Mouse (Mus musculus) left cerebral cortex, postnatal 14 days (tissue): Measurements from ENCODE around the gene Trnp1. TPM values are rescaled to one million over a fixed set of nuclear protein-coding genes. Genes with fewer than 3 reads are reported as not detected.
"Not testable (repeated sequence)": the region's sequence is repeated elsewhere in the genome, so short reads cannot be mapped to it uniquely, and the experiment has no call there.

ENCODE experiments used
- DNase-seq, 2 experiments: peaks; one replicate each; pipeline ENCODE4 v3.0.0; 2021 to 2022; ENCODE audit warnings: low spot score in 2 of 2, mixed read lengths in 1 of 2
- intact Hi-C: fragments of 180-260 bp; cut with DNase I; formaldehyde crosslinking; loops from one replicate; pipeline ENCODE4 v1.15.1; 2025
- long read RNA-seq, 2 experiments: library from polyadenylated mRNA; stranded (forward); transcript quantifications; one replicate each; pipeline ENCODE4 v2.0.0; 2021
- total RNA-seq, 2 experiments: library from RNA; stranded (reverse); gene quantifications; 2 replicates each; pipeline ENCODE4 v1.2.3; 2021

Gene Trnp1
- total RNA-seq = 100 to 1,000 TPM; 150 to 170 TPM
- long read RNA-seq, experiment 1, transcript Trnp1-201 (3 exons, 687 nt) = minor isoform, 14 of 232 reads
- long read RNA-seq, experiment 1, transcript Trnp1-202 (2 exons, 1,654 nt) = major isoform, 207 of 232 reads
- long read RNA-seq, experiment 1, partial matches to known transcripts = 1 of 232 reads
- long read RNA-seq, experiment 1, other reads (novel, unspliced or antisense) = 10 of 232 reads
- long read RNA-seq, experiment 2, transcript Trnp1-202 (2 exons, 1,654 nt) = major isoform, 150 of 174 reads
- long read RNA-seq, experiment 2, transcript Trnp1-201 (3 exons, 687 nt) = minor isoform, 13 of 174 reads
- long read RNA-seq, experiment 2, partial matches to known transcripts = 1 of 174 reads
- long read RNA-seq, experiment 2, other reads (novel, unspliced or antisense) = 10 of 174 reads

GRCm38 (mm10) chr4:133498160-133498724 lies at the start of gene Trnp1:
Gene Trnp1, minus strand, starts transcription at chr4:133498550.
- intact Hi-C loops = no loop called here
- peak; percentile 91 to 94 for DNase-seq

DNA sequence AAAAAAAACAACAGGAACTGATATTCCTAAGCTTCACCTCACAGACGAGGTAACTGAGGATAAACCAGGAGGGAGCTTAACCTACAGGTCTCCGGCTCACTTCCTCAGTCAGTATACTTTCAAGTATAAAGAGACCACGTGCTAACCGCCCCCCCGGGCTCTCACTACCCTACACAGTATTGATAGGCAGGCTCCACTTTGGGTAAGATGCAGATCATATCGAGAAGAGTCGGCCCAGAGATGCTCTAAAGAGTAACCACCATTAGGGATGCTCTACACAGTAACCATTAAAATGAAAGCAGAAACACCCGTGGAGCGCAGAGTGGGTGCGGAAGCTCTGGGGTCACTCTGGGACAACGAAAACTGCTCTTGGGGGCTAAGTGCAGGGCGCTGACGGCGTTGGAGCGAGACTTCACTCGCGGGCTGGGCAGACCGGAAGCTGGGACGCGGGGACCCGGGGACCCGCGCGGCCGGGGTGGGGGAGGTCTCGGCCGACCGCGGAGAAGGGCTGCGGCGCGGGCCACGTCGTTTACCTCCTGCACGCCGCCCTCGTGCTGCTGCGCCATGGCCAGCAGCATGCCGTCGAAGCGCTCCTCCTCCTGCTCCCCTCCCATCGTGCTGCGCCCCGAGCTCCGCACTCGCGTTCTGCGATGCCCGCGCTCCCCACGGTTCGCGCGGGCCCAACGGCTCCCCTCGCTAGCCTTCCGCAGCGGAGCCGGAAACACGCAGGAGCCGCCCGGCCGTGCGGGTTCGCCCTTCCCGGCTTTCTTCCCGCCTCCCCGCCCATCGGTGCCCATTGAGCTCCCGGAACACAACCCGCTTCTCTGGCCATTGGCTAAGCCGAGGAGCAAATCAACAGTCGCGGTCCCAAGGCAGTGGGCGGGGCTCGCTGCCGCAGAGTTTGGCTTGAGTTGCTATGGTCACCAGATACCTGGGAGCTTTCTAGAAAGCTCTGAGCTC lies 47.2 kb upstream of the Trnp1 start, which contains the start of gene Nudc:
Gene Nudc, minus strand, starts transcription at position 725 of the 960 bp plus-strand sequence.
- DNase-seq = peak; percentile 96
- intact Hi-C loops = no loop called here

DNA sequence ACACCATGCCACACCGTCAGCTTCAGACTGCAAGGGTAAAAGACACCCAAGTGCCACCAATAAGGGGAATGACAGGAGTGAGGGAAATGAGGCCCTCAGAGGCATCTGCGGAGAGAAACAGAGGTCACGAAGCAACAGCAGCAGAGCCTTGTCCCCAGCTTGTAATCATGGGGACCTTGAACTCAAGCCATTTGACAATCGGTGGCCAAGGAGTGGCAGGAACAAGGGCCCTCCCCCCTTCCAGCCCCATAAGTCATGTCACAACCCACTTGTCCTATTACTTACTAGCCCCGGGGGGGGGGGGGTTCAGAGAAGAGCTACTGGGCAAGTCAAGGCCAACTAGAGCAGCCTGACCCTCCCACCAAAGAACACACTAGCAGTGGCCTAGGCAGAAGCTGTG lies 38.3 kb upstream of the Trnp1 start:
- DNase-seq = no peak
- intact Hi-C loops = no loop called here

GRCm38 (mm10) chr4:133536081-133536480 lies 37.7 kb upstream of the Trnp1 start:
- no peak for DNase-seq
- intact Hi-C loops = no loop called here

DNA sequence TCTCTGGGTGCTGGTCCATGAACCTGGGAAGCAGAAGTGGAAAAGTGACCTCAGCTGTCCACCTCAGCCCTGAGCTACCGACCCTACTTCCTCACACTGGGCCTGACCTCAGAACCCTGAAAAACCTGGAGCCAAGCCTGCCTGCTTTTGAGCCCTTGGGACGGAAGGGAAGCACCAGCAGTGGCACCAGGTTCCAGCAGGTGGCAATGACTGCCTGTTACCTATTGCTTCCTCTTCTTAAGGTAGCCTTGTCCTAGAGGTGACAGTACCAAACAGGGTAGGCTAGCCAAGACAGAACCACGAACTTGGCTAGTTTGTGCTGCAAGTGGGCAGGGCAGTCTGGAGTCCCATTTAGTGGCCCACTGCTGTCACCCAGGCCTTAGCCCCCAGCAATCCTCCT lies 34.4 kb upstream of the Trnp1 start:
- intact Hi-C loops = no loop called here
- no peak for DNase-seq

- no peak for DNase-seq
- intact Hi-C loops = no loop called here
Observed at GRCm38 (mm10) chr4:133527788-133528187, 29.4 kb upstream of the Trnp1 start.

DNA sequence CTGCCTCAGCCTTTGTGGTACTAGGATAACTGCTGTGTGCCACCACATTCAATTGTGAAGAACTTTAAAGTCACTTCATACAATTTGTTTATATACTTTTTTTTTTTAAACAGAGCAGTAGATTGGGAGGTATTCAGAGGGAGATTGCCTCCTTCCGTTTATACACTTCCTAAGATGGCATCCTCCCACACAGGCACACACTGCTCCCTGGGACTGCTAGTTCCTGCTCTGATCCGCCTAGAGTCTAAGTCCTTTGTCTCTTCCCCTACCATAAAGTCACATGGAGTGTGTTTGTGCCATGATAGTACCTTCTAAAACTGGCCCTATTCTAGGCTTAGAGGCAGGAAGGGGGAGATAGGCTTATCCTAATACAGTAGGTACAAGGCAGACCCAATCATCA lies 23.2 kb upstream of the Trnp1 start:
- DNase-seq = no peak
- intact Hi-C loops = no loop called here

- intact Hi-C loops = no loop called here
- no peak for DNase-seq
Observed at GRCm38 (mm10) chr4:133519369-133519665, 21.0 kb upstream of the Trnp1 start.

DNA sequence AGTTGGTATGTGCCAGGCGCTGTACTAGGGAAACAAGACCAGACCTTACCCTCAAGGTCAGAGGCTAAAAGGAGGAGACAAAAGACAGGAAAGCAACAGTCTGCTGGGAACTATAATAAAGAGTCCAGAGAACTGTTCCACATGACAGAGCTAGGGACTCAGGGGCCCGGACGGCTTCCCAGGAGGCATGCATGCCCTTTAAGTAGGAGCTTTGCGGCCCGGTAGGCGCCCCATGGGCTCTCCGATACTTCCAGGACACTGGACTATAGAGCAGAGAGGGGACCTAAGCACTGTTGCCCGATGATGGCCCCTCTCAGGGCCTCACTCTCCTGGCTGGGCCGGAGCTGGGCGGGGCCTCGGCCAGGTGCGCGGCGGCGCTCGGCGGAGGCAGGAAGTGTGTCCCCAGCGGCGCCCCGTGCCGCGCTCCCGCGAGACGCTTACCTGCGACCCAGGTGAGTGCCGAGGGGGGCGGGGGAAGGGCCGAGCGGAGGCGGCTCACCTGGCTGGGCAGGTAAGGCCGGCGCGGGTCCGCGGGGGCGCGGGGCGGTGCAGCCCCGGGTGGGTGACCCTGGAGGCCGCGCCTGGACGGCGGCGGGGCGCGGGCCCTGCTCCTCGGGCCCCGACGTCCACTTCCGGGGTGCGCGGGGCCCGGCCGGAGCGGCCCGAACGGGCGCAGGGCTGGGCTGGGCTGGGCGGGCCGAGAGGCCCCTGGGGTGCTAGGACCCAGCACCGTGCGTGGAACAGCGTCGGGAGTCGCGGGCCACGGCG lies 20.4 kb upstream of the Trnp1 start, which contains the start of gene Kdf1:
Gene Kdf1, plus strand, starts transcription at position 363 of the 768 bp plus-strand sequence.
- intact Hi-C loops = no loop called here
- no peak for DNase-seq

GRCm38 (mm10) chr4:133512972-133513371 lies 14.6 kb upstream of the Trnp1 start:
- intact Hi-C loops = loop anchor here (5.0 kb wide), 1 partner anchor 91 kb away; no protein-coding TSS in a partner anchor
- DNase-seq = peak; percentile 85 to 88

DNA sequence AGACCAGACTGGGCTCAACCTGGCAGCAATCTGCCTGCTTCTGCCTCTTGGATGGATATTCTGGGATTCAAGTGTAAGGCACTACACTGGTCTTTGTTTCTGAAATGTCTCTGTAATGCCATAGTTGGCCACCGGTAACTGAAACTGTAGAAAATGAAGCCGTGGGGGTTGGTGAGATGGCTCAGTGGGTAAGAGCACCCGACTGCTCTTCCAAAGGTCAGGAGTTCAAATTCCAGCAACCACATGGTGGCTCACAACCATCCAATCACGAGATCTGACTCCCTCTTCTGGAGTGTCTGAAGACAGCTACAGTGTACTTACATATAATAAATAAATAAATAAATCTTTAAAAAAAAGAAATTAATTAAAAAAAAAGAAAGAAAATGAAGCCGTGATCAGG lies 14.2 kb upstream of the Trnp1 start:
- not testable (repeated sequence) for DNase-seq
- intact Hi-C loops = loop anchor here (5.0 kb wide), 1 partner anchor 90 kb away; no protein-coding TSS in a partner anchor

DNA sequence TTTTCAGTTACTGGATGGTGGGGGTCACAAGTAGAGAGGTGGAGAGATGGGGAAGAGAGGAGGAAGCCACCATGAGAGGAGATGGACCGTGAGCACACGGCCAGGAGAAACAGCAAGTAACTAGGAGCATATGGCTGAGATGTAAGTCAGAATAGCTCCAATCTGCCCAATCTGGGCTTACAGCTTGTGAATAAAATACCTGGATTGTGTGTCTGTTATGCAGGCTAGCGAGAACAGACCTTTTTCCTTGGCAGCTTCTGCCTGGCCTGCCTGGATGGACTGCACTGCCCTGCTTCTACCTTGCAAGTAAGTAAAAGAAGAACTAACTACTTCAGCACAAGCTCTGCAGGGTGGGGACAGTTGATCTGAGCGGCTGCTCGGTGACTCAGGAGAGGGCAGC lies 12.7 kb upstream of the Trnp1 start:
- intact Hi-C loops = loop anchor here (5.0 kb wide), 1 partner anchor 89 kb away; no protein-coding TSS in a partner anchor
- DNase-seq = no peak

DNA sequence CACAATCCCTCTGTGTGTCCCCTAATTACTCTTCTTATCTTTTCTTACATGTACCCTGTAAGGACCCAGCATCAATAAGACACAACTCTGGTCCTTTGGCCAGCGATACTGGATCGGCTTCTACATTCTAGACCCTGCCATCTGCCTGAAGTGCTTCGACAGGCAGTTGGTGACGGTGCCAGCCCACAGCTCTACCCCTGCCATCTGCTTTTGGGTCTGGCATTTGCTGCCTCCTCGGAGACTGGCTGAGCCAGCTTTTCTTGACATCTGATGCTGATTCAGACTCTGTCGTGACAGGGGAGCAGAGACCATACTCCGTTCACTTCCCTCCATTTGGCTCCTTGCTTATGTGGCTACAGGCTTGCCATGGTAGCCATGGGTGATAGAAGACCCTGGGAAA lies 10.6 kb upstream of the Trnp1 start:
- intact Hi-C loops = no loop called here
- peak in 1 of 2 experiments; percentile 49 for DNase-seq

GRCm38 (mm10) chr4:133506573-133506972 lies 8.2 kb upstream of the Trnp1 start:
- intact Hi-C loops = no loop called here

GRCm38 (mm10) chr4:133504755-133505485 lies 6.6 kb upstream of the Trnp1 start:
- DNase-seq = no peak
- intact Hi-C loops = no loop called here

More at GRCm38 (mm10) chr4:133506573-133506972, 8.2 kb upstream of the Trnp1 start:
- no peak for DNase-seq

- intact Hi-C loops = no loop called here
- no peak for DNase-seq
Observed at GRCm38 (mm10) chr4:133504300-133504699, 6.0 kb upstream of the Trnp1 start.

GRCm38 (mm10) chr4:133501514-133501913 lies 3.2 kb upstream of the Trnp1 start:
- no peak for DNase-seq
- intact Hi-C loops = no loop called here

- intact Hi-C loops = no loop called here
- DNase-seq = peak in 1 of 2 experiments; percentile 33
Observed at GRCm38 (mm10) chr4:133497461-133498159, 740 bp downstream of the Trnp1 start.
